Mouse (Mus musculus): ENCODE measurements around the gene Vps37c.

DNA sequence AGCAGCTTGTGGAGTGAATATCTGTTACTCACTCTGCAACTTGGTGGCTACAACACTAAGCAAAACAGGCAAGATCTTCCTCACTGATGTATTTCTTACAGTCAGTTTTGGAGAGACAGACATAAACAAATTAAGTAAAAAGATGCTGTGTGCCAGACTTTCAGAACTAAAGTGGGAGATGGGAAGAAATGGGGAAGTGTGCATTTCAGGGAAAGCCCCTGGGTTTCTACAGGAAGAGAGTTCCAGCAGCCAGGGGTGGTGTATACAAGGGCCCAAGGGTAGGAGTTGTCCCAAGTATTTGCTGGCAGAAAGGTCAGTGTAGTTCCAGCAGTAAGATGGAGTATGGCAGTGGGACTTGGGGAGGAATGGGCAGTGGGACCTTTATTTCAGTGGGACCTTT is 71.0 kb downstream of the Vps37c start:
- TF ChIP-seq CTCF (IDR thresholded peaks at IDR 0.05; ENCODE audit: control insufficient read depth, insufficient read depth, insufficient replicate concordance, low read depth, low read length) (no peak), POLR2A (IDR thresholded peaks at IDR 0.05; ENCODE audit: control insufficient read depth, low read depth, low read length) (no peak)
